Mouse (Mus musculus) hindbrain, embryonic 10.5 days (tissue): ENCODE results near the gene Hspa1l. TPM values are rescaled to one million over a fixed set of nuclear protein-coding genes. Genes with fewer than 3 reads are reported as not detected.
A peak's percentile ranks its signal among the peaks of the same experiment; 100 is the strongest.
"Not testable (repeated sequence)": the region's sequence is repeated elsewhere in the genome, so short reads cannot be mapped to it uniquely, and the experiment has no call there.

Experiments used
- DNase-seq: peaks from one replicate; pipeline ENCODE4 v3.0.0-alpha.2; 2017; ENCODE audit warnings: low spot score
- H3K27ac ChIP-seq: fragments of 300-500 bp; sonication (generic); 2 replicates; pipeline ENCODE4 v1.5.1; 2016; ENCODE audit warnings: mild to moderate bottlenecking, moderate library complexity
- H3K27me3 ChIP-seq: fragments of 300-500 bp; sonication (generic); 2 replicates; pipeline ENCODE4 v1.6.1; 2016; ENCODE audit warnings: mild to moderate bottlenecking; ENCODE audit not compliant: poor library complexity, insufficient read depth, severe bottlenecking
- H3K36me3 ChIP-seq: fragments of 300-500 bp; sonication (generic); 2 replicates; pipeline ENCODE4 v1.6.1; 2016; ENCODE audit warnings: mild to moderate bottlenecking, moderate library complexity
- H3K4me1 ChIP-seq: fragments of 300-500 bp; sonication (generic); replicated peaks from 2 replicates; pipeline ENCODE4 v1.6.1; 2016; ENCODE audit warnings: mild to moderate bottlenecking
- H3K4me3 ChIP-seq: fragments of 300-500 bp; sonication (generic); 2 replicates; pipeline ENCODE4 v1.5.1; 2016; ENCODE audit warnings: mild to moderate bottlenecking, moderate library complexity
- H3K9me3 ChIP-seq: fragments of 300-500 bp; sonication (generic); 2 replicates; pipeline ENCODE4 v1.6.1; 2016; ENCODE audit warnings: mild to moderate bottlenecking, moderate library complexity
- WGBS: fragments of 180-500 bp; shearing (Covaris S2); methylation state at CpG from one replicate; pipeline ENCODE4 v1.1.7; 2016; 5-methylcytosine and 5-hydroxymethylcytosine counted together
- polyA plus RNA-seq: library from polyadenylated mRNA; unstranded; fragments of >200 nt; fragmentation: Nextera tagmentation; extraction: Ambion mirVana; gene quantifications from 2 replicates; pipeline ENCODE4 v1.2.1, GENCODE M21; 2016

Hspa1l gene
- polyA plus RNA-seq, 1 experiment from 2014 or later: 0.76 TPM

DNA sequence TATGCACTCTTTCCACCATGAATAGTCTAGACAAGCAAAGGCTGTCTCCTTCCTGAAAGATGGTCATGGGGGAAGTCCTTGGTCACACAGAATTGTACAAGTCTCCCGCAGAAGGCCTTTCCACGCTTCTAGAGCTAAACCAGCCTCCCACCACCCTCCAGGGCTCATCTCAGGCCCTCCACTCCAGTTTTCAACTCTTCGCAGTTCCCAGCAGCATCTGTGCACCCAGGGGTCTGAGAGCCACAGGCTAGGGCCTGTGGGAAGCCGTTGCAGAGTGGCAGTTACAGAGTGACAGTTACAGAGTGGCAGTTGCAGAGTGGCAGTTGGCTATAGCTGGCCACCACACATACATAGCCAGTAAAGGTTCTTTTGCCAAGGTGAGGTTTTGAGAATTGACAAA, 23.4 kb downstream of the Hspa1l start:
- Histone ChIP-seq H3K4me1 (peaks cover 39% of the 10 kb centered on the region), H3K36me3 (peaks cover 66% of the 10 kb centered on the region)
- DNase-seq, H3K27ac ChIP-seq, H3K4me3 ChIP-seq, H3K9me3 ChIP-seq, H3K27me3 ChIP-seq: not testable (repeated sequence)
- WGBS: 93% methylated on average over 4 of the region's 4 CpGs

DNA sequence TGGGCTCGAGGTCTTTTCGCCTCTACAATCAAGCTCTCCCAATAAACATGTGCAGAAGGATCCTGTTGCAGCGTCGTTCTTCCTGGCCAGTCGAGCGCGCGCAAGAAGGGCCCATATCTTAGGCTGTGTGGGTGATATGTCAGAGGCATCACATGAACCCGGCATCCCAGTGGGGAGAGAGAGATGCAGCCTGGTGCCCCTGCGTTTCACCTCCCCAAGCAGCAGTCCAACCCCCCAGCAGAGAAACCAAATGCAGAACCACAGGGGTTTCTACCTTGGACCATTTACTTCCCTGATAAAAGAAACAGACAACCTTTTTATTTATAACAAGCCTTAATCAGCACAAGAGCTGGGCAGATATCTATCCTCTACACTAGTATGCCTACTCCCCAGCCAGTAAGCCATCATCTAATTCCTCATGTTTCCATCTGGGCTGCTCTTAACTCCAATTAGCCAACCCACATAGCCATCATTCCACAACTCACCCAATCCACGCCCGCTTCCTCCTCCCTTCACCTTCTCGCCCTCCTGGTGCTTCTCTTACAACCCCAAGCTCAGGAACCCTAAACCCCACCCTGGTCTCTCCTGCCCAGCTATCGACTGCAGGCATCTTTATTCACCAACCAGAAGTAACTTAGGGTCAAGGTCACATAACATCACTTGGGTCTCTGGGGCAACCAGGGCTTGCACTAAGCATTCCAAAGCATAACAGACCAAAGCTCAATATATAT, 24.1 kb downstream of the Hspa1l start:
- H3K4me1 ChIP-seq: peaks cover 42% of the 10 kb centered on the region
- no peaks in the 10 kb centered on the region for H3K9me3 ChIP-seq
- no peaks in the 10 kb centered on the region for H3K27me3 ChIP-seq
- DNase-seq: no peak
- peak overlapping the region; percentile 24 for H3K4me3 ChIP-seq
- H3K27ac ChIP-seq: no peak overlapping the region
- H3K36me3 ChIP-seq: peaks cover 60% of the 10 kb centered on the region
- 92% methylated on average over 14 of the region's 14 CpGs for WGBS

DNA sequence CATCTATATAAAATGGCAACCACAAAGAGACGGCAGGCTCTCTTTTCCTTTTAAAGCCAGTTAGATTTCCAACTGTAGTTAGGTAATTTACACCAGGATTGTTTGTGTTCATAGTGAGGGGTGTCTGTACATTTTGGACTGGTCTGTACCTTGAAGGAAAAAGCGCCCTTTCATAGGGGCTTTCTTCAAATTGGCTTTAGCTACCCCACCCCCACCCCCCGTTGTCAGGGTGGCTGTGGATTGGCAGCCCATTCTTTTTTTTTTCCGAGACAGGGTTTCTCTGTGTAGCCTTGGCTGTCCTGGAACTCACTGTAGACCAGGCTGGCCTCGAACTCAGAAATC, 24.6 kb downstream of the Hspa1l start:
- no peak for DNase-seq
- H3K36me3 ChIP-seq: peaks cover 55% of the 10 kb centered on the region
- 89% methylated on average over 5 of the region's 5 CpGs for WGBS

DNA sequence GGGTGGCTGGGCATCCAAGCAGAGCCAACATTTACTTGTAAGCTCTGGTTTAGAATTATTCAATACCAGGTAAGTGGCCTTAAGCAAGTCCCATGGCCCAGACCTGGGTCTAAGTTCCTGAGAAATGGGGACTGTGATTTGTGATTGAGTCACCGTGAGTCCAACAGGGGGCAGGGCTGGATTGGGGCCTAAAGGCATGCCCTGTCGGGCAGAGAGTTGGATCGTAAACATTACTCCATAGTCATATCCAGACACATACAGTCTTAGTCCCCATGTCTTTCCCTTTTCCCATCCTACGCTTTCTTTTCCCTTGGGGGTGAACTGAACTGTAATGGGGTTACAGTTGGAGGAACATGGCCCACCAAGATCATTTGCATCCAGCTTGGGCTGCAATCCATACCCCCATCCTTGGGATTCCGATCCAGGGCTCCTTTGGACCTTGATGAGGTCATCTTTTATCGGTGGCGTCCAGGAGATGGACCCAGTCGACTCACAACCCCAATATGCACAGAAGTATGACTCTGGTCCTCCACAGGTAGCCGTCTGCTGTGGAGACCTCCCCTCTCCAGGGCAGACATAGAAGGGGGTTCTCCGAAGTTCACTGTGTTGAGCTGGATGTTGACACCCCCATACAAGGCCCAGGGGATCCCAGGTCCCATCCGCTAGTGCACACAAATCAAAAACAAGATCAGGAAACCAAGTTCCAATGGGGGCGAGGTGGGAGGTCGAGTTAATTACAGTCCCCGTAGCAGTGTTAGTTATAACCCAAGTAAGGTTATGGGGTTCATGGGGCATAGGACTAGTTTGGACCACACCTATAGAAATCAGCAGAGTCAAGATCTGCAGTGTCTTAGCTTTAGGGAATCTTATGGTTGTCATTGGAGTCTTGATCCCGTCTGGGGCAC, 26.3 kb downstream of the Hspa1l start:
- H3K9me3 ChIP-seq: no peaks in the 10 kb centered on the region
- H3K4me3 ChIP-seq: peak overlapping the region; percentile 89
- peak overlapping the region; percentile 90; the same call in 1 of the 2 replicates for H3K27ac ChIP-seq
- peaks cover 62% of the 10 kb centered on the region for H3K4me1 ChIP-seq
- no peak for DNase-seq
- peaks cover 53% of the 10 kb centered on the region for H3K36me3 ChIP-seq
- 96% methylated on average over 15 of the region's 15 CpGs for WGBS
- no peaks in the 10 kb centered on the region for H3K27me3 ChIP-seq

More for the DNA sequence above, 24.6 kb downstream of the Hspa1l start:
- H3K27ac ChIP-seq: no peak overlapping the region
- H3K4me3 ChIP-seq: peak overlapping the region; percentile 24; the same call in 1 of the 2 replicates
- peaks cover 47% of the 10 kb centered on the region for H3K4me1 ChIP-seq
- no peaks in the 10 kb centered on the region for H3K9me3 ChIP-seq
- H3K27me3 ChIP-seq: no peaks in the 10 kb centered on the region

DNA sequence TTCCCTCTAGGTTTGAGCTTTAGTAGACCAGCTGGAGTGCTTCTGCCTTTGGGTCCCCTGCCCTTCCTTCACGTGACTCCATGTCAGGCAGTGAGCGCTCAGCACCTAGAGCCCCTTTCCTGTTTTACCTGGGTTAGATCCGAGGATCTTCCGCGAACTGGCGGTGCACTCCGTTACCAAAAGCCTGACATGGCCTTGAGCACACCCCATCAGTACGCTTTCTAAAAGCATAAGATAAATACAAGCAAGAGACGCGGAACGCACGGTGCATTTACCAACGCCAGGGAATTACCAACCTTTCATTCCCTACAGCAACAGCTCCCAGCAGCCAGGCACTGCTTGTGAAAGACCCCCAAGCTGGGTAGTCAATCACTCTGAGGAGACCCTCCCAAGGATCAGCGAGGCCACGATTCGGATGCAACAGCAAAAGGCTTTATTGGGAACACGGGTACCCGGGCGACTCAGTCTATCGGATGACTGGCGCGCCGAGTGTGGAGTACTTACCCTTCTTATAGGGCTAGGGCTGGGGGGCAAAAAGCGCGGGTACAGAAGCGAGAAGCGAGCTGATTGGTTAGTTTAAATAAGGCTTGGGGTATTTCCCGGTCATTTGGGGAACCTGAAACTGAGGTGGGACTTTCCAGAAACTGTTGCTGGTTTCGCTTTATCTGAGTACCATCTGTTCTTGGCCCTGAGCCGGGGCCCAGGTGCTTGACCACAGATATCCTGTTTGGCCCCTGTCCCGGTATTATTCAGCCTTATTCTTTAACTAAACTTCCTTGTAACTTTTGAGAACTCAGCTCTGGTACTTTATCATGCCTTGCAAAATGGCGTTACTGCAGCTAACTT, 27.6 kb downstream of the Hspa1l start:
- H3K4me1 ChIP-seq: peaks cover 69% of the 10 kb centered on the region
- H3K36me3 ChIP-seq: peaks cover 64% of the 10 kb centered on the region
- 24% methylated on average over 30 of the region's 32 CpGs for WGBS
- DNase-seq: peak; percentile 39
- not testable (repeated sequence) for H3K27me3 ChIP-seq, H3K9me3 ChIP-seq
- peak overlapping the region; percentile 95 for H3K27ac ChIP-seq
- peak overlapping the region; percentile 89 for H3K4me3 ChIP-seq

DNA sequence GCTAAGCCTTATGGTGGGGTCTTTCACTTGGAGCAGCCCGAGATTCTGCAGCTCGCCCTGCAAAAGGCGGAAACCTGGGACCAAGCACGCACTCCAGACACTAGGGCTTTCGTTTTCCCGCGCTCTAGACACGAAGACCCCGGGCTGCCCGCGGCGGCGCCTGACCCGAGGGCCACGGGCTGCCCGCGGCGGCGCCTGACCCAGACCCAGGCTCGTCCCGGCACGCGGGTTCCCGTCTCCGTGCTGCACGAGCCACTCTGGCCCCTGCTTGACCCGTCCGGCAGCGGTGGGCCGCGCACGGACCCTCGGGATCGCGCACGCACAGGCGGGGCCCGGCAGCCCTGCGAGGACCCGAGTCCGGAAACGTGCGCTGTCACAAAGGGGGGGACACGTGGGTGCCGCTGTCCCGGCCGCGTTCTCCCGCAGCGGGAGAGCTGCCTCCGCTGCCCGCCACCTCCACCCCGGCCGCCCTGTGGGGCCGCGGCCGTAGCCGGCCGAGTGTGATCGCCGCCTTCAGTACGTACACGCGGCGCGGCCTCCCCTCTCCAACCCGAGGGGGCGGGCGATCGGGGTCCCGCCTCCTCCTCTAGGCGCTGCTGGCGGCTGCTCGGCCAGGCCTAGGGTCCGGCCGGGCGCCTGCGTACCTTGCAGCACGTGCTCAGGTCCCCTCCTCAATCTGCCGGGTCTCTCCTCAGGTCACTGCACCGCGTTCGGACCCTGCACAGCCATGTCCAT, 28.4 kb downstream of the Hspa1l start, which contains the start of gene Vars:
Gene Vars (plus strand): TSS at position 271 of the 735 bp plus-strand sequence.
- DNase-seq: peak; percentile 96
- Histone ChIP-seq H3K27ac (peak within 1 kb of the TSS; percentile 95), H3K4me1 (peaks cover 69% of the 10 kb centered on the region), H3K4me3 (peak within 1 kb of the TSS; percentile 89), H3K9me3 (no peaks in the 10 kb centered on the region), H3K27me3 (no peaks in the 10 kb centered on the region), H3K36me3 (peaks cover 66% of the 10 kb centered on the region)
- WGBS: under 1% methylated on average over 83 of the region's 83 CpGs

DNA sequence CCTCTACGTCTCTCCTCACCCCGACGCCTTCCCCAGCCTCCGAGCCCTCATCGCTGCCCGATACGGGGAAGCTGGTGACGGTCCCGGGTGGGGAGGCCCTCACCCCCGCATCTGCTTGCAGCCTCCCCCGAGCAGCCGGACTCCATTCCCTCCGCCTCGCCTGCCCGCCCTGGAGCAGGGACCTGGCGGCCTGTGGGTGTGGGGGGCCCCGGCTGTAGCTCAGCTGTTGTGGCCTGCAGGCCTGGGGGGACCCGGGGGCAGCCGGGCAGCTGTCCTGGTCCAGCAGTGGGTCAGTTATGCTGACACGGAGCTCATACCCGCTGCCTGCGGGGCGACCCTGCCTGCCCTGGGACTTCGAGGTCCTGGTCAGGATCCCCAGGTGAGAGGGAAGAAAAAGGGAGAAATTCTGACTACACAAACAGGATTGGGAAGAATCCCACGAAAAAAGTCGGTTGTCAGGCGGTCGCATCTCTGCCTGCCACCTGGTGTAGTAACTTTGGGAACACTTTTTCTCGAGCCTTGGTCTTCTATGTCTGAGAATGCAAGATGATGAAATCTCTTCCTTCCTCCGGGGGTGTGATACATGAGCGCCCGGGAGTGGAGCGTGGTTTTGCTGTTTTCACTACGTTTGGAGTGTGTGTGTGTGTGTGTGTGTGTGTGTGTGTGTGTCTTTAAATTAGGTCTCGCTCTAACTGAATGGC, 29.1 kb downstream of the Hspa1l start:
- no peaks in the 10 kb centered on the region for H3K27me3 ChIP-seq
- WGBS: under 1% methylated on average over 35 of the region's 35 CpGs
- H3K4me1 ChIP-seq: peaks cover 66% of the 10 kb centered on the region
- H3K9me3 ChIP-seq: no peaks in the 10 kb centered on the region
- peaks cover 66% of the 10 kb centered on the region for H3K36me3 ChIP-seq
- peak overlapping the region; percentile 89 for H3K4me3 ChIP-seq
- H3K27ac ChIP-seq: peak overlapping the region; percentile 95
- no peak for DNase-seq

DNA sequence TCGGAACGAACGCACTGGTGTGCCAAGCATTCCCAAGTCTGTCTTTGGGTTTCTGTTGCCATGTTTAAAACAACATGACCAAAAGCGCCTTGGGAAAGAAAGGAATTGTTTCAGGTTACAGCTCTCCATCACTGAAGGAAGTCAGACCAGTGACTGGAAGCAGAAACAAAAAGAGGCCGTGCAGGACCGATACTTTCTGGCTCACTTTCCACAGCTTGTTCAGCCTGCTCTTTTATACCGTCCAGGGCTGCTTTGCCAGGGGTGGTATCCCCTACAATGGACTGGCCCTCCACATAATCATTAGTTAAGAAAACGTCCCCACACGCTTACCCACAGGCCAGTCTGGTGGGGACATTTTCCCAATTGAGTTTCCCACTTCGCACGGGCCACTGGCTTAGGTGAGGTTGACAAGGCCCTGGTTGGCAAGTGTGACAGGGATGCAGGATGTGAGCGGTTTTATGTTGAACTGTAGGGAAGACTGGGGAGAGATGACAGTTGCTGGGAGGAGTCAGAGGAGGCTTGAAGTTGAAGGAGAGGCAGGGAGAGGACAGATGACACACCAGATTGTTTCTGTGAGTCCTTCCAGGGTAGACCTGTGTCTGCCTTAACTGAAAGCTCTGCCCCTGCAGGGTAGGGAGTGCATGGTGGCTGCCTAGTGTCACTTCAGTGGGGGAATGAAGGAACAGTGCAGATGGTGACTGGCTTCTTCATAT, 29.8 kb downstream of the Hspa1l start:
- H3K4me1 ChIP-seq: peaks cover 59% of the 10 kb centered on the region

DNA sequence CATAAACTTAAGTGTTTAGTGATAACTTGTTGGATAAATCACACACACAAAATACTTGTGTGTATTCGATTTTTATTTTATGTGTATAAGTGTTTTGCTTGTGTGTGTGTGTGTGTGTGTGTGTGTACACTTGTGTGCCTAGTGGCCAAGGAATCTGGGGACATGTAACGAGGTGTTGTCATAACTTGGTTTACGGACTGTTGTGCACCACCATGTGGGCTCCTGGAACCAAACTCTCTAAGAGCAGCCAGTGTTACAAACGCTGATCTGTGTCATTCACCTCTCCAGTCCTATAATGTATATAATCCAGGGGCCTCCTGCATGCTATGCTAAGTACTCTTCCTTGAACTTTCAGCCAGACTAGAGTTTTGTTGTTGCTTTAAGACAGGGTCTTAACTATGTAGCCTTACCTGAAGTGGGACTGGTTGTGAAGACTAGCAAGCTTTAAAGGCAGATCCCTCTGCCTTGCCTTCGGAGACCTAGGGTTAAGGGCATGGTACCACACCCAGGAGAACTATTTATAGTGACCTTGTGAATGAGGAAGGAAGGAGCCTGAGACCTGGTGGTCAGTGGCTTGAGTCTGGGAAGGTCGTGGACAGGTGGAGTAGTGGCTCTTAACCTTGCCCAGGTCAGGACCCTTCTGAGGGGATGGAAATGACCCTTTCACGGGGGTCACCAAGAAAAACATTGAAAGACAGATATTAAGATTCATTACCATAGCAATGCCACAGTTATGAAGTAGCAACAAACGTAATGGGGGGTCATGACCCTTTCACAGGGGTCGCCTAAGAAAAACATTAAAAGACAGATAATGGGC, 30.7 kb downstream of the Hspa1l start:
- peaks cover 53% of the 10 kb centered on the region for H3K4me1 ChIP-seq

More for the DNA sequence above, 29.8 kb downstream of the Hspa1l start:
- H3K27ac ChIP-seq: peak overlapping the region; percentile 95
- H3K4me3 ChIP-seq: peak overlapping the region; percentile 89
- peaks cover 66% of the 10 kb centered on the region for H3K36me3 ChIP-seq
- H3K9me3 ChIP-seq: no peaks in the 10 kb centered on the region
- no peak for DNase-seq
- WGBS: 20% methylated on average over 12 of the region's 12 CpGs
- no peaks in the 10 kb centered on the region for H3K27me3 ChIP-seq

DNA sequence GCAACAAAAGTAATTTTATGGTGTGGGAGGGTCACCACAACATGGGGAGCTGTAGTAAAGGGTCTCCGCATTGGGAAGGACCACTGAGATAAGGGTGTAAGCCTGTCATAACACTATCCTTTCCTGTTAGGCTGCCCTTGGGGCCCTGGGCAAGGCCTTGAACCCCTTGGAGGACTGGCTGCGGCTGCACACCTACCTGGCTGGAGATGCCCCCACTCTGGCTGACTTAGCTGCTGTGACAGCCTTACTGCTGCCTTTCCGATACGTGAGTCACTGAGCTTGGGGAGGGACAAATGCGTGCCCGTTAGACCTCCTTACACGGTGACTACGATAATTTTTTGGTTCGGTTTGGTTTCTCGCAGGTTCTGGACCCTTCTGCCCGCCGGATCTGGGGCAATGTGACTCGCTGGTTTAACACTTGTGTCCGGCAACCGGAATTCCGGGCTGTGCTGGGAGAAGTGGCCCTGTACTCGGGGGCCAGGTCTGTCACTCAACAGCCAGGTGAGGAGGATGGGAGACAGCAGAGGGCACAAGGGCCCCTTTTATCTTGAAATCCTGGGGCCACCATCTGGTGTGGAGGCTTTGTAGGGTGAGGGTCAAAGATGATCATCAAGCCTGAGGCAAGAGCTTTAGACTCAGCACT, 31.7 kb downstream of the Hspa1l start:
- Histone ChIP-seq H3K4me1 (peaks cover 43% of the 10 kb centered on the region), H3K9me3 (no peaks in the 10 kb centered on the region), H3K36me3 (peaks cover 66% of the 10 kb centered on the region), H3K4me3 (no peak overlapping the region), H3K27me3 (no peaks in the 10 kb centered on the region), H3K27ac (no peak overlapping the region)
- 95% methylated on average over 17 of the region's 17 CpGs for WGBS
- DNase-seq: no peak

More for the DNA sequence above, 30.7 kb downstream of the Hspa1l start:
- no peaks in the 10 kb centered on the region for H3K27me3 ChIP-seq
- H3K27ac ChIP-seq: 0 out of 2 replicates have a peak overlapping the region, but pooled peaks have one; percentile 95
- no peaks in the 10 kb centered on the region for H3K9me3 ChIP-seq
- 78% methylated on average over 9 of the region's 9 CpGs for WGBS
- H3K4me3 ChIP-seq: peak overlapping the region; percentile 89
- DNase-seq: no peak
- peaks cover 66% of the 10 kb centered on the region for H3K36me3 ChIP-seq
